Mouse (Mus musculus): ENCODE measurements around the gene Ninl. TPM values are rescaled to one million over a fixed set of nuclear protein-coding genes. Genes with fewer than 3 reads are reported as not detected.

Gene Ninl
- polyA plus RNA-seq, 1 experiment from 2014 or later, result 5.0 TPM

DNA sequence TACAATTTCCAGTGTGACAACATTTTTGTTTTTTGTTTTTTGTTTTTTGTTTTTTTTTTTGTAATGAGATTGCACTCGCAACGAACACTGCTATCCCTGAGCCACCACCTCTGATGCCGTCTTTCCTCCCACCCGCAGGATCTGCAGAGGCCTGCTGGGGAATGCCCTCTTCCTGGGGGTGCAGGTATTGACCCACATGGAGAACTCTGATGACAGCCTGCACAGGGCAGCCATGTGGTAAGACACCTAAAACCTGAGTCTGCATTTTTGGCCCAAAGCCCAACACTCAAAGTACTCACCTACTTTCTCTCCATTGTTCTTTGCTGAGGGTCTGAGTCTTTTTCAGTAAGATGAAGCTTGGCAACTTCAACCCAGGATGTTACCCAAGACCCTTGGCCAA, 104.5 kb downstream of the Ninl start:
- ATAC-seq (ENCODE audit: low FRiP score), result no peak
- 94% methylated on average over 4 of the region's 4 CpGs for WGBS
- no peak overlapping the region for H3K4me2 ChIP-seq
- H3K27me3 ChIP-seq, result no peaks in the 10 kb centered on the region
- peaks cover 48% of the 10 kb centered on the region for H3K36me3 ChIP-seq
- no peak overlapping the region for H3K4me3 ChIP-seq
- H3K9me3 ChIP-seq, result no peaks in the 10 kb centered on the region
- no peak overlapping the region for H3K9ac ChIP-seq
- no peak overlapping the region for H3K27ac ChIP-seq
- no peaks in the 10 kb centered on the region for H3K4me1 ChIP-seq (replicated peaks)

- WGBS, result 86% methylated on average over 19 of the region's 19 CpGs
- H3K27me3 ChIP-seq, result no peaks in the 10 kb centered on the region
- H3K9me3 ChIP-seq, result no peaks in the 10 kb centered on the region
- H3K4me3 ChIP-seq, result no peak overlapping the region
- no peak overlapping the region for H3K4me2 ChIP-seq
- peaks cover 51% of the 10 kb centered on the region for H3K36me3 ChIP-seq
- H3K4me1 ChIP-seq (replicated peaks), result no peaks in the 10 kb centered on the region
- no peak for ATAC-seq (ENCODE audit: low FRiP score)
- H3K9ac ChIP-seq, result no peak overlapping the region
- no peak overlapping the region for H3K27ac ChIP-seq
These were observed 105.7 kb downstream of the Ninl start for GRCm38 (mm10) chr2:150933482-150933881.

DNA sequence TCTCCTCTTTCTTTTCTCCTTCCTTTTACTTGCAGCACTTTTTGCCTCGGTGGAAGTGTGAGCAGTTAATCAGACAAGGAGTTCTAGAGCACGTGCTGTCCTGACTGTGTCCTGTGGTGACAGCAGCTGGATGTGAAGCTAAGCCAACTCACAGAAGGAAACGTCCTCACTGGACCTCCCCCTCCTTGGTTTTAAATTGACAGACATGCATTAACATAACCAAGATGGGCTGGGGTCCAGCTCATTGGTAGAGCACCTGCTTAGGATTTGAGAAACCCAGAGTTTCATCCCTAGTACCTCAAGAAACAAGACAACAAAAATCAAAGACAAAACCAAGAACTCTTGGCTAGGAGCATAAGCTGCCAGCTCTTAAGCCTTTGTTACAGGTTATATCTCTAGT, 108.4 kb downstream of the Ninl start:
- no peak for ATAC-seq (ENCODE audit: low FRiP score)
- WGBS, result 61% methylated on average over 3 of the region's 3 CpGs
- H3K9me3 ChIP-seq, result no peaks in the 10 kb centered on the region

GRCm38 (mm10) chr2:150929156-150929555, 110.0 kb downstream of the Ninl start:
- 92% methylated on average over 6 of the region's 6 CpGs for WGBS
- Histone ChIP-seq H3K4me3 (no peak overlapping the region), H3K36me3 (peaks cover 36% of the 10 kb centered on the region), H3K4me1 (replicated peaks) (no peaks in the 10 kb centered on the region), H3K27me3 (no peaks in the 10 kb centered on the region), H3K9ac (no peak overlapping the region), H3K9me3 (no peaks in the 10 kb centered on the region), H3K4me2 (no peak overlapping the region), H3K27ac (no peak overlapping the region)
- no peak for ATAC-seq (ENCODE audit: low FRiP score)

More for the DNA sequence above, 108.4 kb downstream of the Ninl start:
- H3K4me1 ChIP-seq (replicated peaks), result no peaks in the 10 kb centered on the region
- no peak overlapping the region for H3K27ac ChIP-seq
- no peak overlapping the region for H3K4me3 ChIP-seq
- peaks cover 46% of the 10 kb centered on the region for H3K36me3 ChIP-seq
- no peaks in the 10 kb centered on the region for H3K27me3 ChIP-seq
- H3K4me2 ChIP-seq, result no peak overlapping the region
- H3K9ac ChIP-seq, result no peak overlapping the region

GRCm38 (mm10) chr2:150927038-150927720, 112.0 kb downstream of the Ninl start:
- Histone ChIP-seq H3K4me1 (replicated peaks) (no peaks in the 10 kb centered on the region), H3K36me3 (peaks cover 37% of the 10 kb centered on the region), H3K27me3 (no peaks in the 10 kb centered on the region), H3K9ac (no peak overlapping the region), H3K4me3 (no peak overlapping the region), H3K9me3 (no peaks in the 10 kb centered on the region), H3K4me2 (no peak overlapping the region), H3K27ac (no peak overlapping the region)
- ATAC-seq (ENCODE audit: low FRiP score), result no peak
- 93% methylated on average over 11 of the region's 11 CpGs for WGBS

GRCm38 (mm10) chr2:150923505-150923904, 115.7 kb downstream of the Ninl start:
- H3K4me1 ChIP-seq (replicated peaks), result no peaks in the 10 kb centered on the region
- WGBS, result 87% methylated on average over 7 of the region's 7 CpGs
- H3K4me2 ChIP-seq, result no peak overlapping the region
- H3K27me3 ChIP-seq, result no peaks in the 10 kb centered on the region
- H3K9ac ChIP-seq, result no peak overlapping the region
- ATAC-seq (ENCODE audit: low FRiP score), result no peak
- peaks cover 28% of the 10 kb centered on the region for H3K36me3 ChIP-seq
- no peak overlapping the region for H3K27ac ChIP-seq
- no peaks in the 10 kb centered on the region for H3K9me3 ChIP-seq
- H3K4me3 ChIP-seq, result no peak overlapping the region

GRCm38 (mm10) chr2:150923026-150923425, 116.2 kb downstream of the Ninl start:
- H3K9ac ChIP-seq, result no peak overlapping the region
- H3K4me1 ChIP-seq (replicated peaks), result no peaks in the 10 kb centered on the region
- no peak overlapping the region for H3K27ac ChIP-seq
- no peaks in the 10 kb centered on the region for H3K27me3 ChIP-seq
- no peak overlapping the region for H3K4me3 ChIP-seq
- H3K9me3 ChIP-seq, result no peaks in the 10 kb centered on the region
- H3K4me2 ChIP-seq, result no peak overlapping the region
- H3K36me3 ChIP-seq, result peaks cover 32% of the 10 kb centered on the region
- ATAC-seq (ENCODE audit: low FRiP score), result no peak
- WGBS, result 95% methylated on average over 3 of the region's 3 CpGs

DNA sequence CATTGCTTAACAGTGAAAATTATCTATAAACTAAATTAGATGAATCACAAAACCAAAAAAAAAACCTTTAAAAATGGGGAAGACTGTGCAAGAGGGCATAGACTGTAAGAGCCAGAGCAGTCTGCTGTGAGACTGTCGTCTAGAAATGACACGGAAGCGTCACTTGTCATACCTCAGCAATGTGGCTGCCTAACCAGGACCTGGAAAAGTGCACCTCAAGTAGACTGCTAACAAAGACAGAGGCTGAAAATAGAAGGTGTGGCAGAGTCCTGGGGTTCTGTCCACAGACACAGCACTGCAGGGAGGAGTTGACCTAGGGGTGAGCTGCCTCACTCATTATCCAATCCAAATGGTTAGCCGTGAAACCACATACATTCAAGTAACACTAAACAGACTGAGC, 117.0 kb downstream of the Ninl start:
- H3K27ac ChIP-seq, result no peak overlapping the region
- H3K27me3 ChIP-seq, result no peaks in the 10 kb centered on the region
- no peak for ATAC-seq (ENCODE audit: low FRiP score)
- WGBS, result 89% methylated on average over 4 of the region's 4 CpGs
- no peak overlapping the region for H3K9ac ChIP-seq
- no peaks in the 10 kb centered on the region for H3K4me1 ChIP-seq (replicated peaks)
- no peak overlapping the region for H3K4me2 ChIP-seq
- no peaks in the 10 kb centered on the region for H3K9me3 ChIP-seq
- peaks cover 32% of the 10 kb centered on the region for H3K36me3 ChIP-seq
- H3K4me3 ChIP-seq, result no peak overlapping the region

GRCm38 (mm10) chr2:150921697-150922096, 117.5 kb downstream of the Ninl start:
- Histone ChIP-seq H3K4me2 (no peak overlapping the region), H3K4me3 (no peak overlapping the region), H3K4me1 (replicated peaks) (no peaks in the 10 kb centered on the region), H3K27me3 (no peaks in the 10 kb centered on the region), H3K27ac (no peak overlapping the region), H3K9me3 (no peaks in the 10 kb centered on the region), H3K9ac (no peak overlapping the region), H3K36me3 (peaks cover 33% of the 10 kb centered on the region)
- ATAC-seq (ENCODE audit: low FRiP score), result no peak
- 94% methylated on average over 6 of the region's 6 CpGs for WGBS

GRCm38 (mm10) chr2:150920543-150920942, 118.6 kb downstream of the Ninl start:
- Histone ChIP-seq H3K4me2 (no peak overlapping the region), H3K4me3 (no peak overlapping the region), H3K4me1 (replicated peaks) (no peaks in the 10 kb centered on the region), H3K9me3 (no peaks in the 10 kb centered on the region), H3K36me3 (peaks cover 30% of the 10 kb centered on the region), H3K9ac (no peak overlapping the region), H3K27me3 (no peaks in the 10 kb centered on the region), H3K27ac (no peak overlapping the region)
- ATAC-seq (ENCODE audit: low FRiP score), result no peak
- WGBS, result 94% methylated on average over 3 of the region's 3 CpGs

- no peak overlapping the region for H3K9ac ChIP-seq
- WGBS, result 96% methylated on average over 3 of the region's 3 CpGs
- no peaks in the 10 kb centered on the region for H3K27me3 ChIP-seq
- no peak overlapping the region for H3K4me3 ChIP-seq
- H3K4me2 ChIP-seq, result no peak overlapping the region
- H3K9me3 ChIP-seq, result no peaks in the 10 kb centered on the region
- H3K4me1 ChIP-seq (replicated peaks), result no peaks in the 10 kb centered on the region
- no peak for ATAC-seq (ENCODE audit: low FRiP score)
- H3K27ac ChIP-seq, result no peak overlapping the region
- peaks cover 23% of the 10 kb centered on the region for H3K36me3 ChIP-seq
These were observed 120.5 kb downstream of the Ninl start for GRCm38 (mm10) chr2:150918720-150919119.

DNA sequence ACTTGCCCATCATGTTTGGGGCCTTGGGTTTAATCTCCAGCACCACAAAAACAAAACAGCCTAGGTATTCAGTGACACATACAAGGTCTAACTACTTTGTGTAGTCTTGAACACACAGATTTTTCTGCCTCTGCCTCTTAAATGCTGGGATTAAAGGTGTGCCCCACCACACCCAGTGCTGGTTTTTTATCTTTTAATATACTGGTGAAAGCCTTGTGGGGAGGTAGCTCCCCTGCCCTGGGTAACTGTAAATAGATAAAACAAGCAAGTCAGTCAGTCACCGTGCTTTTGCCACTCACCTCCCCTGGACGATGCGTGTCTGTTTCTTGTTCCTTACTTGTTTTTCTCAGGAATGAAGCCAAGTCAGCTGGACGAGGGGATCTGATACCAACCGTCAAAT, 123.4 kb downstream of the Ninl start:
- WGBS, result 94% methylated on average over 5 of the region's 5 CpGs
- H3K9me3 ChIP-seq, result no peaks in the 10 kb centered on the region
- no peak overlapping the region for H3K4me2 ChIP-seq
- no peaks in the 10 kb centered on the region for H3K4me1 ChIP-seq (replicated peaks)
- H3K36me3 ChIP-seq, result peaks cover 16% of the 10 kb centered on the region; the same call in 1 of the 2 replicates
- H3K9ac ChIP-seq, result no peak overlapping the region
- no peak overlapping the region for H3K27ac ChIP-seq
- no peaks in the 10 kb centered on the region for H3K27me3 ChIP-seq
- ATAC-seq (ENCODE audit: low FRiP score), result no peak
- no peak overlapping the region for H3K4me3 ChIP-seq

- 82% methylated on average over 4 of the region's 4 CpGs for WGBS
- no peak for ATAC-seq (ENCODE audit: low FRiP score)
These were observed 124.2 kb downstream of the Ninl start for GRCm38 (mm10) chr2:150914781-150915515.

More at GRCm38 (mm10) chr2:150914781-150915515, 124.2 kb downstream of the Ninl start:
- Histone ChIP-seq H3K36me3 (peaks cover 16% of the 10 kb centered on the region; the same call in 1 of the 2 replicates), H3K9me3 (no peaks in the 10 kb centered on the region), H3K4me1 (replicated peaks) (peaks cover 3% of the 10 kb centered on the region), H3K27ac (no peak overlapping the region), H3K9ac (no peak overlapping the region), H3K4me2 (no peak overlapping the region), H3K27me3 (no peaks in the 10 kb centered on the region), H3K4me3 (no peak overlapping the region)

Data from hindbrain, embryonic 13.5 days (tissue).